Mouse (Mus musculus) gastrocnemius, adult 8-10 months (tissue): ENCODE data around the gene Cenpn. TPM values are rescaled to one million over a fixed set of nuclear protein-coding genes. Genes with fewer than 3 reads are reported as not detected.

ENCODE experiments used
- DNase-seq, 2 experiments: peaks; one replicate each; pipeline ENCODE4 v3.0.0; 2022; ENCODE audit warnings: low spot score in 2 of 2
- total RNA-seq, 4 experiments: library from RNA; stranded (reverse); gene quantifications; 2 replicates each; pipeline ENCODE4 v1.2.4; 2022

Cenpn gene
- total RNA-seq, 4 experiments from 2014 or later: 0.36 to 0.88 (median 0.57) TPM

GRCm38 (mm10) chr8:116942284-116943058 lies 20.9 kb downstream of the Cenpn start:
- no peak for DNase-seq

- peak; percentile 73 to 82 for DNase-seq
Measured at GRCm38 (mm10) chr8:116943161-116943554, 21.6 kb downstream of the Cenpn start, which contains the start of gene Atmin. Gene Atmin, plus strand, starts transcription at chr8:116943393.

GRCm38 (mm10) chr8:116943555-116944384 lies 22.2 kb downstream of the Cenpn start:
- DNase-seq: peak in 1 of 2 experiments; percentile 10

- DNase-seq: no peak
Measured at GRCm38 (mm10) chr8:116944385-116944696, 22.8 kb downstream of the Cenpn start.

GRCm38 (mm10) chr8:116945169-116945910 lies 23.8 kb downstream of the Cenpn start:
- no peak for DNase-seq

GRCm38 (mm10) chr8:116946268-116946838 lies 24.8 kb downstream of the Cenpn start:
- no peak for DNase-seq

GRCm38 (mm10) chr8:116946851-116947250 lies 25.3 kb downstream of the Cenpn start:
- DNase-seq: no peak

GRCm38 (mm10) chr8:116947589-116947988 lies 26.1 kb downstream of the Cenpn start:
- no peak for DNase-seq

- DNase-seq: no peak
Measured at GRCm38 (mm10) chr8:116951369-116951768, 29.8 kb downstream of the Cenpn start.

- DNase-seq: no peak
Measured at GRCm38 (mm10) chr8:116951778-116952177, 30.2 kb downstream of the Cenpn start.

GRCm38 (mm10) chr8:116952428-116952827 lies 30.9 kb downstream of the Cenpn start:
- no peak for DNase-seq

- DNase-seq: no peak
Measured at GRCm38 (mm10) chr8:116954415-116954814, 32.9 kb downstream of the Cenpn start.

GRCm38 (mm10) chr8:116969531-116969930 lies 48.0 kb downstream of the Cenpn start:
- no peak for DNase-seq

GRCm38 (mm10) chr8:116975066-116975465 lies 53.5 kb downstream of the Cenpn start:
- no peak for DNase-seq

GRCm38 (mm10) chr8:116975606-116976005 lies 54.1 kb downstream of the Cenpn start:
- no peak for DNase-seq

- DNase-seq: no peak
Measured at GRCm38 (mm10) chr8:116978052-116978451, 56.5 kb downstream of the Cenpn start.

GRCm38 (mm10) chr8:116978631-116979256 lies 57.2 kb downstream of the Cenpn start, which contains the start of gene 1700030J22Rik:
Gene 1700030J22Rik, minus strand, starts transcription at chr8:116978959.
- DNase-seq: peak; percentile 97

GRCm38 (mm10) chr8:116980117-116980516 lies 58.6 kb downstream of the Cenpn start:
- DNase-seq: no peak

- no peak for DNase-seq
Measured at GRCm38 (mm10) chr8:116989842-116990241, 68.3 kb downstream of the Cenpn start.
